Mouse (Mus musculus) liver, postnatal 0 days (tissue): ENCODE results near the gene 4930455H04Rik.

ENCODE experiments used
- CTCF ChIP-seq: sonication (generic); IDR thresholded peaks from 2 replicates; pipeline ENCODE4 v1.5.1; 2016; ENCODE audit warnings: antibody characterized with exemption, low read depth
- EP300 ChIP-seq: IDR thresholded peaks from 2 replicates; pipeline ENCODE4 v1.6.1; 2016; ENCODE audit warnings: antibody characterized with exemption, low read depth, mild to moderate bottlenecking

- no peak for TF ChIP-seq EP300
- no peak for TF ChIP-seq CTCF
These were observed 35.3 kb downstream of the 4930455H04Rik start for GRCm38 (mm10) chr3:117003379-117003778.
